Mouse (Mus musculus) lung, adult 2 months (tissue): ENCODE results near the gene Hic2.

Experiments
- CTCF ChIP-seq: fragments of 200-500 bp; IDR thresholded peaks from 2 replicates; pipeline ENCODE4 v1.5.1; 2011; ENCODE audit warnings: mild to moderate bottlenecking, low read length, control low read depth; ENCODE audit not compliant: insufficient read depth
- POLR2A ChIP-seq: fragments of 200-500 bp; IDR thresholded peaks from 2 replicates; pipeline ENCODE4 v1.6.1; 2011; ENCODE audit warnings: low read depth, mild to moderate bottlenecking, control low read depth, low read length, borderline replicate concordance; ENCODE audit errors: extremely low read depth

DNA sequence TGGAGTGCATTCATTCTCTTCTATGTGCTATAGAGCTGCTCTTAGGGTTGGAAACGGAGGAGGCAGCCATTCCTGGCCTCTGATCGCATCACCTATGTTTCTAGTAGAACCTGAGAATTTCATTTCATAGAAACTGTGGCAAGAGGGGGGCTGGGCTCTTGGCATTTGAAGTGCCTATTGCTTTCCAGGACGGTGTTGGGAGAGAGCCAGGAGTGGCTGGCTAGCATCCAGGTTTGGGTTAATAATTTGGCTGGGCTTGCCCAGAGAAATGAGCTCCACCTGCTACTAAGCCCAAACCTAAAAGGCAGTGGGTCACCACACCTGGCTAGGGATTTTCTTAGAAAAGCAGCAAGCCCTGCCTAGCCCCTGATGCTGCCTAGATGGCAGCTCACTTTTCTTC, 18.2 kb downstream of the Hic2 start:
- TF ChIP-seq POLR2A (no peak), CTCF (no peak)
